Mouse (Mus musculus) heart, embryonic 15.5 days (tissue): Measurements from ENCODE around the gene Atp5f1. TPM values are rescaled to one million over a fixed set of nuclear protein-coding genes. Genes with fewer than 3 reads are reported as not detected.
"Not testable (repeated sequence)": the region's sequence is repeated elsewhere in the genome, so short reads cannot be mapped to it uniquely, and the experiment has no call there.

Experiments
- ATAC-seq: fragments of 200-750 bp; cut with Nextera tagmentation; replicated peaks from 2 replicates; pipeline ENCODE4 v1.8.0; 2017; ENCODE audit warnings: low read depth, moderate TSS enrichment; ENCODE audit not compliant: insufficient number of reproducible peaks, insufficient read depth, low FRiP score
- H3K27ac ChIP-seq: fragments of 300-500 bp; sonication (generic); 2 replicates; pipeline ENCODE4 v1.5.1; 2015; ENCODE audit warnings: mild to moderate bottlenecking, inconsistent platforms
- H3K27me3 ChIP-seq: fragments of 300-500 bp; sonication (generic); 2 replicates; pipeline ENCODE4 v1.6.1; 2015; ENCODE audit warnings: inconsistent platforms
- H3K36me3 ChIP-seq: fragments of 300-500 bp; sonication (generic); 2 replicates; pipeline ENCODE4 v1.6.1; 2015; ENCODE audit warnings: mild to moderate bottlenecking, inconsistent platforms
- H3K4me1 ChIP-seq: fragments of 300-500 bp; sonication (generic); replicated peaks from 2 replicates; pipeline ENCODE4 v1.6.1; 2015; ENCODE audit warnings: inconsistent platforms
- H3K4me2 ChIP-seq: fragments of 300-500 bp; sonication (generic); 2 replicates; pipeline ENCODE4 v1.6.1; 2015; ENCODE audit warnings: inconsistent platforms, mild to moderate bottlenecking, moderate library complexity
- H3K4me3 ChIP-seq: fragments of 300-500 bp; sonication (generic); 2 replicates; pipeline ENCODE4 v1.5.1; 2015; ENCODE audit warnings: mild to moderate bottlenecking, inconsistent platforms
- H3K9ac ChIP-seq: fragments of 300-500 bp; sonication (generic); 2 replicates; pipeline ENCODE4 v1.6.1; 2015; ENCODE audit warnings: mild to moderate bottlenecking, inconsistent platforms
- H3K9me3 ChIP-seq: fragments of 300-500 bp; sonication (generic); replicated peaks from 2 replicates; pipeline ENCODE4 v1.6.1; 2016; ENCODE audit warnings: inconsistent platforms
- WGBS: fragments of 180-500 bp; shearing (Covaris S2); methylation state at CpG from one replicate; pipeline ENCODE4 v1.1.7; 2015; ENCODE audit warnings: mixed read lengths; 5-methylcytosine and 5-hydroxymethylcytosine counted together
- polyA plus RNA-seq: library from polyadenylated mRNA; unstranded; fragments of >200 nt; fragmentation: Nextera tagmentation; extraction: Ambion mirVana; gene quantifications from 2 replicates; pipeline ENCODE4 v1.2.1, GENCODE M21; 2015

Atp5f1 gene
- polyA plus RNA-seq, 1 experiment from 2014 or later, result 907 TPM

DNA sequence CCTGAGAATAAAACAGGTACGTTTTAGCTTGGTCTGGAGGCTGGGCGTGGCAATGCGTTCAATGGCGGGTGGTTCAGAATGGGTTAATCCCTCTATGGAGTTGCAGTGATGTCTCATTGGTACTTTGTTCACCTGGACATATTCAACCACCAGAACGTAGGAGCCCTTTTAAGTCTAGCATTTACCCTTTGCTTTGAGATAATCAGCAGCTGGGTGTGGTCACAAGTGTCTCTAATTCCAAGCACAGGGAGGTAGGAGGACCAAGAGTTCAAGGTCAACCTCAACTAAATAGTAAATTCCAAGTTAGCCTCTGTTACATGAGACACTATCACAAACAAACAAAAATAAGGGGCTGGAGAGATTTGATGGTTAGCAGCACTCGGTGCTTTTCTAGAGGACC, 31.1 kb downstream of the Atp5f1 start:
- ATAC-seq, result no peak
- no peak overlapping the region for H3K4me3 ChIP-seq
- H3K27me3 ChIP-seq, result no peaks in the 10 kb centered on the region
- no peak overlapping the region for H3K9ac ChIP-seq
- WGBS, result 79% methylated on average over 6 of the region's 6 CpGs
- no peak overlapping the region for H3K4me2 ChIP-seq
- H3K36me3 ChIP-seq, result no peaks in the 10 kb centered on the region
- H3K27ac ChIP-seq, result no peak overlapping the region
- H3K9me3 ChIP-seq, result no peaks in the 10 kb centered on the region
- no peaks in the 10 kb centered on the region for H3K4me1 ChIP-seq

DNA sequence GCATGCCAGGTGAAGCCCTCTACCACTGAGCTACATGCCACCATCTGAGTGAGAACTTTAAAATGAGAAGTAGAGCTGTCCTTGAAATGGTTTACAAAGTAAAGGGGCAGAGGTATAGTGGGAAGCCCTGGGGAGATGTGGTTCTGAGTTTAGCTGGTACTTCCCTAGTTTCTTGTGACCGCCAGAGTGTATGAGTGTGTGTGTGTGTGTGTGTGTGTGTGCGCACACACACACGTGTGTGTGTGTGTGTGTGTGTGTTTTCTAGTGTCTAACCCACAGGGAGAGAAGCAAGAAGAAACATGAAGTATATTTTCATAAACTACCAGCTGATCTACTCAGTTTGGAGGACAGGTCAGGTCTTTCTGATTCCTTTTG, 31.7 kb downstream of the Atp5f1 start:
- no peak overlapping the region for H3K4me3 ChIP-seq
- no peak for ATAC-seq
- H3K36me3 ChIP-seq, result no peaks in the 10 kb centered on the region
- H3K27ac ChIP-seq, result no peak overlapping the region
- 81% methylated on average over 3 of the region's 3 CpGs for WGBS
- no peaks in the 10 kb centered on the region for H3K9me3 ChIP-seq
- no peaks in the 10 kb centered on the region for H3K4me1 ChIP-seq
- H3K27me3 ChIP-seq, result no peaks in the 10 kb centered on the region
- H3K9ac ChIP-seq, result no peak overlapping the region
- no peak overlapping the region for H3K4me2 ChIP-seq

DNA sequence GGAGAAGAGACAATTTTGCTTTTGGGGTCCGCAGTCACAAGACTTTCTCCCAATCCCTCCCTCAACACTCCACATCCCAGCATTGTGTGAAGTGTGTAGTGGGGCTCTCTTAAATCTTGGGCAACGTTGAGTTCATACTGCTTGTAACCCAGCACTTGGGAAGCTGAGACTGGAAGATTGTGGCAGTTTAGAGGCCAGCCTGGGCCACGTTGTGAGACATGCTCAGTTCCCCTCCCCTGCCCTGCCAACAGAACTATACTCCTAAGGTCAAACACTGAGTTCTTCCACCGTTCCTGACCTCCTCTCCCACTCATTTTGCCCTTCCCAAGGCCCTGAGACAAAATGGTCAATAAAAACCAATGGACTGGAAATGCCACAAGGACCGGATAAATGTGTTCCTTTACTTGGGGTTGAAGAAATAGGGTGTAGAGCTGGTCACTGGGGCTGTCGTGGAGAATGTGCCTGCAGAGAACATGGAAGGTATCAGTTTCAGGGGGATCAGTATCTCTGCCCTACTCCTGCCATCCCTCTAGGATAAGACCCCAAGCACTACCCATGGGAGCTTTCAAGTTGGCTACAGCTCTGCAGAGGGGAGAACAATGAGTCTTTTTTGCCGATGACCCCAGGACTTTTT, 32.2 kb downstream of the Atp5f1 start:
- Histone ChIP-seq H3K4me3 (no peak overlapping the region), H3K4me1 (no peaks in the 10 kb centered on the region), H3K36me3 (no peaks in the 10 kb centered on the region), H3K9me3 (no peaks in the 10 kb centered on the region), H3K4me2 (no peak overlapping the region), H3K27ac (no peak overlapping the region), H3K27me3 (no peaks in the 10 kb centered on the region), H3K9ac (no peak overlapping the region)
- no peak for ATAC-seq
- WGBS, result 78% methylated on average over 7 of the region's 7 CpGs

DNA sequence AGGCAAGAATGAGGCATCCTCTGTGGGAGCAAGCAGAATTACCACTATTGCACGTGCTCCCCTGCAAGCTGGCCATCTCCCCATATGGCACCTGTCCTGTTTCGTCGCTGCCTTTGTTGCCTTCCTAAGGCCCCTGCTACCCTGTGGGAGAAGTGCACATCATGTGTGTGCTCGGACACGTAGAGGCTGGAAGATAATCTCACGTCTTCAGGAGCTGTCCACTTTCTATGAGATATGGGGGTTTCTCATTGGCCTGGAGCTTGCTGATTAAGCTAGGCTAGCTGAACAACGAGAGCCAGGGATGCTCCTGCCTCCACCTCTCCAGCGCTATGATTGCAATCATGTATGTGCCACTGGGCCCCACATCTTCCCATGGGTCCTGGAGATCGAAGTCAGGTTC, 35.3 kb downstream of the Atp5f1 start:
- no peaks in the 10 kb centered on the region for H3K4me1 ChIP-seq
- no peak overlapping the region for H3K4me3 ChIP-seq
- WGBS, result 75% methylated on average over 9 of the region's 9 CpGs
- no peak for ATAC-seq
- no peaks in the 10 kb centered on the region for H3K9me3 ChIP-seq
- H3K36me3 ChIP-seq, result no peaks in the 10 kb centered on the region
- H3K27me3 ChIP-seq, result no peaks in the 10 kb centered on the region
- H3K27ac ChIP-seq, result no peak overlapping the region
- H3K4me2 ChIP-seq, result no peak overlapping the region
- H3K9ac ChIP-seq, result no peak overlapping the region

DNA sequence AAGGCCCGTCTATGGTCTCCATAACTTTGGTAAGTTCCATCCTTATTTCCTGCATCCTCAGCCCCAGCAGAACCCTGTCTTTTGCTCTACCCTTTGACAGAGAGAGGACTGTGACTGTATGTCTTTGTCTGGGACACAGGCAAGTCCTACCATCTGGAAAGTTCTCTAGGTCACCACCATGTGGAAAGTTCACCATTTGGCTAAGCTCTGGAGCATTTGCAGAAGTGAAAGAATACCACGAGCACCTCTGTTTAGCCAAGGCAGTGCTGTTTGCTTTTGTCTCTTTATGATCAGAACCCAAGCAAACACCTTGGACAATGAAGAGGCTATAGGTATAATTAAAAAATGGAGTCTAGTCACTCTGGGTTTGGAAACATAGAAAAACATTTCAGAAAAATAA, 37.9 kb downstream of the Atp5f1 start:
- Histone ChIP-seq H3K36me3 (no peaks in the 10 kb centered on the region), H3K4me2 (no peak overlapping the region), H3K9ac (no peak overlapping the region), H3K27ac (no peak overlapping the region), H3K4me1 (peaks cover 2% of the 10 kb centered on the region; the same call in 1 of the 2 replicates), H3K4me3 (no peak overlapping the region), H3K9me3 (no peaks in the 10 kb centered on the region), H3K27me3 (no peaks in the 10 kb centered on the region)
- WGBS, result 77% methylated on average over 2 of the region's 2 CpGs
- ATAC-seq, result no peak

- not testable (repeated sequence) for H3K4me1 ChIP-seq, H3K27me3 ChIP-seq, H3K27ac ChIP-seq, H3K4me2 ChIP-seq, H3K9me3 ChIP-seq, H3K9ac ChIP-seq, H3K4me3 ChIP-seq, H3K36me3 ChIP-seq, ATAC-seq
Measured at GRCm38 (mm10) chr3:105920743-105921142, 39.2 kb downstream of the Atp5f1 start.

DNA sequence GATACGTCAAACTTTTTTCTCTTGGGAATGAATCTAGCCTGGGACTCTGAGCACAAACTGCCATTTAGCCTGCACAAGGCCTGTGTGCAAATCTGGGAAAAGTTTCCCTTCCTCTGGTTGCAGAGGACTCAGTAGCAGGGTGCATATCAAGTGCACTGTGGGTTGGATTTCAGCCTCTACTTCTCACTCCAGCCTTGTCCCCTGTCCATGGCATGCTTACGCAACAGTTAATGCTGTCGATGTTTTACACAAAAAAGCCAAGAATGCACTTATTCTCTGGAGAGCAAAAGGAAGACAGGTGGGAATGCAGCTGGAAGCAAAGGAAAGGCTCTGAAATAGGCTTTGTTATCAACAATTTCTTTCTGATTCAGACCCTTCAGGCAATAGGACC, 41.5 kb downstream of the Atp5f1 start:
- Histone ChIP-seq H3K36me3 (no peaks in the 10 kb centered on the region), H3K9ac (no peak overlapping the region), H3K4me1 (peaks cover 18% of the 10 kb centered on the region), H3K27ac (peak overlapping the region; percentile 3; the same call in 1 of the 2 replicates), H3K4me2 (no peak overlapping the region), H3K9me3 (no peaks in the 10 kb centered on the region), H3K27me3 (no peaks in the 10 kb centered on the region), H3K4me3 (no peak overlapping the region)
- WGBS, result 56% methylated on average over 3 of the region's 3 CpGs
- no peak for ATAC-seq

DNA sequence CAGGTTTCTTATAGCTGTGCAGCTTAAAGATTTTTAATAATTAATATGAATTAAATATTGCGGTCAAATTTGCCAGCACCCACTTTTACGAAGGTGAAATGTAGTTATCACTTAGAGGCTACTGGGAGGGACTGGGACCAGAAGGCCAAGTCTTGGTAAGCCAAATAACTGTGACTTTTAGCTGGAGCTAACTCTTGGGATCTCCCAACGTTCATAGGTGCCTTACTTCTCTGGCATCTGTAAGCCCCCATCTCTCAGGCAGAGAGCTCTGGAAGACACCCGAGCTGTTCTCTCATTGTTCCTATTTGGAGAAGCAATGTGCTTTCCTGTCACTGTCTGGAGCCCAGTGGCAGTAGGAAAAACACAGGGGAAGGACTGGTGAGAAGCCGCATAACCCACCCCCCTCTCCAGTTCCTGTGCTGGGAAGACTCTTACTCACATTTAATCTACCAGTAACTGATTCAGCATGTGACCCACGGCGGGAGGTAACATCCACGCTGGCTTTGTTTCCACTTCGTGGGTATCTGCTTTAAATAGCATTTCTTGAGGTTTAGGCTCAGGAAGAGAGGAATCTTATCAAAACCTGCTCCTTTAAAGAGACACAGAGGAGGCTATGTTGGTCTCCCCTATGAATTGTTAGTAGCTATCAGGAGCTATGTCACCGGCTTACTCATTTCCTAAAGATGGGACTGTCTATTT, 42.1 kb downstream of the Atp5f1 start:
- H3K4me3 ChIP-seq, result no peak overlapping the region
- no peak overlapping the region for H3K9ac ChIP-seq
- H3K27me3 ChIP-seq, result no peaks in the 10 kb centered on the region
- peak overlapping the region; percentile 3; the same call in 1 of the 2 replicates for H3K27ac ChIP-seq
- ATAC-seq, result peak; percentile 51; the same call in 1 of the 2 replicates
- 41% methylated on average over 10 of the region's 10 CpGs for WGBS
- H3K4me1 ChIP-seq, result peaks cover 18% of the 10 kb centered on the region
- H3K4me2 ChIP-seq, result no peak overlapping the region
- no peaks in the 10 kb centered on the region for H3K9me3 ChIP-seq
- H3K36me3 ChIP-seq, result no peaks in the 10 kb centered on the region

- H3K9ac ChIP-seq, result not testable (repeated sequence)
Measured at GRCm38 (mm10) chr3:105916455-105916854, 43.4 kb downstream of the Atp5f1 start.

GRCm38 (mm10) chr3:105915281-105915680, 44.6 kb downstream of the Atp5f1 start:
- ATAC-seq, result no peak
- H3K9me3 ChIP-seq, result no peaks in the 10 kb centered on the region
- no peak overlapping the region for H3K4me3 ChIP-seq
- peaks cover 26% of the 10 kb centered on the region for H3K4me1 ChIP-seq
- no peak overlapping the region for H3K27ac ChIP-seq
- no peaks in the 10 kb centered on the region for H3K36me3 ChIP-seq
- H3K4me2 ChIP-seq, result no peak overlapping the region
- no peak overlapping the region for H3K9ac ChIP-seq
- H3K27me3 ChIP-seq, result no peaks in the 10 kb centered on the region
- 21% methylated on average over 1 of the region's 1 CpGs for WGBS

More at GRCm38 (mm10) chr3:105916455-105916854, 43.4 kb downstream of the Atp5f1 start:
- not testable (repeated sequence) for H3K27me3 ChIP-seq, H3K36me3 ChIP-seq, ATAC-seq, H3K27ac ChIP-seq, H3K9me3 ChIP-seq, H3K4me2 ChIP-seq, H3K4me3 ChIP-seq
- peaks cover 26% of the 10 kb centered on the region for H3K4me1 ChIP-seq

DNA sequence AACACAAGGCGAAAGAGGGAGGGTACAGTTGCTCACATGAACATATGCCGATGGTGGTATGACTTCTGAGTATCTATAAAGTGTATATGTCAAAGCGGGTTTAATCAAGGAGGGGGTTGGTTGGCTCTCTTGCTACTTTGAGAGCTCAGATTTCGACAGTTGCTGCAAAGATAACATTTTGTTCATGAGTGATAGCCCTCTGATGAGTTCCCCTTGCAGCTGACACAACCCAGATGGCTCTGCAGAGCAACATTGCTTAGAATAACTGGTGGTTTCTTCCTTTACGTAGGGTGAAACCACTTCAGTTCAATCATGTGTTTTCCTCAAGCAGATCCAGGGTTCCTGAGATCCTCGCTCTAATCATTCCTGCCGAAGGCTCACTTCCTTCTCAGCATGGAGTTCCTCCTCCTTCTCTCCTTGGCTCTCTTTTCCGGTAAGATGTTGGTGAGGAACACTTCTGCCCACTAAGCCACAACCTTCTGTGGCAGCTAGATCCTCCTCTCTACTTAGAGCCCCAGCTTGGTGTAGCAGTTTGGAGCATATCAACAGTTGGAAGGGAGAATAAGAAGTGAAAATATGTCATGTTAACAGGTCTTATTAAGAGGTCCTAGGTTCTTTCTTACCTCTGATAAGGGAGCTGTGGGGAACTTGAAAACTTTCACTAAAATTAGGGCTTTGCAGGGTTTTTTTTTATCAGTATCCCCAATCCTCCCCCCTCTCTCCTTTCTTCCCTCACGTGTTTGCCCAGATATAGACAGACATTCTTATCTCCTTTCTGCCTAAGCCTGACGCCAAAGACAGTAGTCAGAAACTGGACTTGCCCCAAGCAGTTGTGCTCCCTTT, 45.8 kb downstream of the Atp5f1 start:
- Histone ChIP-seq H3K36me3 (no peaks in the 10 kb centered on the region), H3K27me3 (no peaks in the 10 kb centered on the region), H3K9me3 (no peaks in the 10 kb centered on the region), H3K9ac (no peak overlapping the region), H3K4me3 (no peak overlapping the region), H3K27ac (0 out of 2 replicates have a peak overlapping the region, but pooled peaks have one; percentile 20), H3K4me1 (peaks cover 26% of the 10 kb centered on the region), H3K4me2 (peak overlapping the region; percentile 17; the same call in 1 of the 2 replicates)
- ATAC-seq, result no peak; the same call in 1 of the 2 replicates
- 12% methylated on average over 10 of the region's 10 CpGs for WGBS
